Mouse (Mus musculus): ENCODE measurements around the gene Cryl1.

The Cryl1 gene

GRCm38 (mm10) chr14:57268344-57268743 is 130.0 kb downstream of the Cryl1 start:
- in situ Hi-C loops (cut with MboI; ENCODE audit: unreplicated experiment in 2 of 2) = no loop called here

- in situ Hi-C loops (cut with MboI; ENCODE audit: unreplicated experiment in 2 of 2) = no loop called here
Measured at GRCm38 (mm10) chr14:57263943-57264342, 134.4 kb downstream of the Cryl1 start.

GRCm38 (mm10) chr14:57259341-57259740 is 139.0 kb downstream of the Cryl1 start:
- in situ Hi-C loops (cut with MboI; ENCODE audit: unreplicated experiment in 2 of 2) = no loop called here

DNA sequence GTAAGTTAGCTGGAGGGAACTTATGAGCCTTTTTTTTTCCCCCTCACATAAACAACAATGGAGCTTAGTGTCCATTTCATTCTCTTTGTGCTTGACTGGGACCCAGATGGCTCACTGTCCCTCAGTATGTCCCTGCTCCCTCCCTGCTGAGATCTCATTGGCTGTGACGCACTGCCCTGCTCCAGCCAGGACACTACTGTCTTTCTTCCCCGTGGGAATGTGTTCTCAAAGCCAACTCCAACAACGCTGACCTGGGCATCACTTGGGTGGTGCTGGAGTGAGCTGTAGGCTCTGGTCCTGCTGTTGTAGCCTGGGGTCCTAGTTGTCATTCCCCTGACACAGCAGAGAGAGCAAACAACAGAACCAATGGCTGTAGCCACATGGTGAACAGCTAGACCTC is 149.7 kb downstream of the Cryl1 start:
- in situ Hi-C loops (cut with MboI; ENCODE audit: unreplicated experiment in 2 of 2) = no loop called here

DNA sequence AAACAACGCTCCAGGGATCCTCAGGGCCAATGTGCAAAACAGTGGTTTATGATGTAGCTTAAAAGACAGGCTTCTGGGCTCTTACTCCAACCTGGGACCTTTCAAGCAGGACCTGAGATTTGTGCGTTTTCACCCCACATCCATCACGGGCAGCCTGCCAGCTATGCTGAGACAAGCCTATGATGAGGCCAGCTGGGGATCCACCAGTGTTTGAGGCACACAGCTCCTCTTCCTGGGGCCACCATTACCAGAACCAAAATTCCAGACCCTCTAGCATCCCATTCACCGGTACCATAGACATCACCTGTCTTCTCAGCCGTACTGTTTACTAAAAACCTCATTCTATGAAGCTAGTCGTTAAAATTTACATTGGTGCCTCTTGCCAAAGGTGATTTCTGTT is 151.8 kb downstream of the Cryl1 start:
- in situ Hi-C loops (cut with MboI; ENCODE audit: unreplicated experiment in 2 of 2) = no loop called here

GRCm38 (mm10) chr14:57242978-57243377 is 155.4 kb downstream of the Cryl1 start:
- in situ Hi-C loops (cut with MboI; ENCODE audit: unreplicated experiment in 2 of 2) = no loop called here

DNA sequence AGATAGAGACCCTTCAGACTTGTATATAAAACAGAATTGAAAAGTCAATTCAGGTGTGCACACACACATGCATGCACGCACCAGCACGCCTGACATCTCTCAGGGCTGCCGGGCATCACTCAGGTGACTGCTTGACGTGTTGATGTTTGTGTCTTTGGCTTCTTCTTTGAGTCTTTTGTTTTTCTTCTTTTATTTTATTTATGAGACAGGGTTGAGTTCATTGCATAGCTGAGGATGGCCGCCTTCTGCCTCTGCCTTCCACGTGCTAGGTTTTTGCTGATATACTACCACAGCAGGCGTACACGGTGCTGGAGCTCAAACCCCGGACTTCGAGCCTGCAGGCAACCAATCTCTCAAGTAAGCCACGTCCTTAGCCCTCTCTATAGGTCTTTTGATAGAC is 163.1 kb downstream of the Cryl1 start:
- in situ Hi-C loops (cut with MboI; ENCODE audit: unreplicated experiment in 2 of 2) = no loop called here

- in situ Hi-C loops (cut with MboI; ENCODE audit: unreplicated experiment in 2 of 2) = no loop called here
Measured at GRCm38 (mm10) chr14:57234711-57235110, 163.6 kb downstream of the Cryl1 start.

GRCm38 (mm10) chr14:57230264-57231015 is 167.9 kb downstream of the Cryl1 start:
- in situ Hi-C loops (cut with MboI; ENCODE audit: unreplicated experiment in 2 of 2) = no loop called here
